Mouse (Mus musculus): ENCODE results near the gene Clmn. TPM values are rescaled to one million over a fixed set of nuclear protein-coding genes. Genes with fewer than 3 reads are reported as not detected.
A peak's percentile ranks its signal among the peaks of the same experiment; 100 is the strongest.

Clmn gene
- polyA plus RNA-seq, 1 experiment from 2014 or later, result 5.5 TPM

GRCm38 (mm10) chr12:104721011-104721410 lies 143.9 kb downstream of the Clmn start:
- H3K27me3 ChIP-seq (ENCODE audit: control insufficient read depth, insufficient read depth, low read length), result no peaks in the 10 kb centered on the region
- no peaks in the 10 kb centered on the region for H3K9me3 ChIP-seq (ENCODE audit: control insufficient read depth, low read length)
- TF ChIP-seq EP300 (optimal IDR thresholded peaks at IDR 0.05) (no peak), CTCF (IDR thresholded peaks at IDR 0.05; ENCODE audit: low read depth) (no peak)
- no peak overlapping the region for H3K4me3 ChIP-seq (ENCODE audit: low read depth, low read length)
- H3K9ac ChIP-seq (ENCODE audit: low read length), result no peak overlapping the region
- no peak overlapping the region for H3K4me2 ChIP-seq (replicated peaks; ENCODE audit: low read depth)
- ATAC-seq (ENCODE audit: low FRiP score, low TSS enrichment), result no peak
- H3K36me3 ChIP-seq (ENCODE audit: control insufficient read depth, insufficient read depth, low read length), result peaks cover 10% of the 10 kb centered on the region
- 89% methylated on average over 3 of the region's 3 CpGs for WGBS
- DNase-seq (ENCODE audit: low spot score), result no peak
- no peaks in the 10 kb centered on the region for H3K4me1 ChIP-seq (replicated peaks; ENCODE audit: control insufficient read depth, insufficient read depth)
- no peak overlapping the region for H3K27ac ChIP-seq (replicated peaks)

- Histone ChIP-seq H3K27me3 (ENCODE audit: control insufficient read depth, insufficient read depth, low read length) (no peaks in the 10 kb centered on the region), H3K27ac (replicated peaks) (no peak overlapping the region), H3K4me1 (replicated peaks; ENCODE audit: control insufficient read depth, insufficient read depth) (no peaks in the 10 kb centered on the region), H3K4me2 (replicated peaks; ENCODE audit: low read depth) (no peak overlapping the region), H3K36me3 (ENCODE audit: control insufficient read depth, insufficient read depth, low read length) (peaks cover 13% of the 10 kb centered on the region), H3K9me3 (ENCODE audit: control insufficient read depth, low read length) (no peaks in the 10 kb centered on the region), H3K9ac (ENCODE audit: low read length) (no peak overlapping the region), H3K4me3 (ENCODE audit: low read depth, low read length) (no peak overlapping the region)
- DNase-seq (ENCODE audit: low spot score), result peak; percentile 18
- WGBS, result 75% methylated on average over 5 of the region's 5 CpGs
- TF ChIP-seq EP300 (optimal IDR thresholded peaks at IDR 0.05) (no peak), CTCF (IDR thresholded peaks at IDR 0.05; ENCODE audit: low read depth) (peak; percentile 16; the same call in 1 of the 2 replicates)
- ATAC-seq (ENCODE audit: low FRiP score, low TSS enrichment), result no peak
Observed at GRCm38 (mm10) chr12:104718956-104719355, 145.9 kb downstream of the Clmn start.

- Histone ChIP-seq H3K27ac (replicated peaks) (no peak overlapping the region), H3K4me3 (ENCODE audit: low read depth, low read length) (no peak overlapping the region), H3K4me1 (replicated peaks; ENCODE audit: control insufficient read depth, insufficient read depth) (no peaks in the 10 kb centered on the region), H3K9me3 (ENCODE audit: control insufficient read depth, low read length) (no peaks in the 10 kb centered on the region), H3K27me3 (ENCODE audit: control insufficient read depth, insufficient read depth, low read length) (no peaks in the 10 kb centered on the region), H3K9ac (ENCODE audit: low read length) (no peak overlapping the region), H3K36me3 (ENCODE audit: control insufficient read depth, insufficient read depth, low read length) (peaks cover 12% of the 10 kb centered on the region; the same call in 1 of the 2 replicates), H3K4me2 (replicated peaks; ENCODE audit: low read depth) (no peak overlapping the region)
- 85% methylated on average over 5 of the region's 5 CpGs for WGBS
- no peak for TF ChIP-seq EP300 (optimal IDR thresholded peaks at IDR 0.05)
- TF ChIP-seq CTCF (IDR thresholded peaks at IDR 0.05; ENCODE audit: low read depth), result no peak
- ATAC-seq (ENCODE audit: low FRiP score, low TSS enrichment), result no peak
- DNase-seq (ENCODE audit: low spot score), result no peak
Observed at GRCm38 (mm10) chr12:104716409-104716808, 148.5 kb downstream of the Clmn start.

- no peaks in the 10 kb centered on the region for H3K27me3 ChIP-seq (ENCODE audit: control insufficient read depth, insufficient read depth, low read length)
- no peak overlapping the region for H3K4me3 ChIP-seq (ENCODE audit: low read depth, low read length)
- ATAC-seq (ENCODE audit: low FRiP score, low TSS enrichment) (no peak), DNase-seq (ENCODE audit: low spot score) (no peak)
- 94% methylated on average over 5 of the region's 5 CpGs for WGBS
- H3K36me3 ChIP-seq (ENCODE audit: control insufficient read depth, insufficient read depth, low read length), result peaks cover 15% of the 10 kb centered on the region; the same call in 1 of the 2 replicates
- H3K9me3 ChIP-seq (ENCODE audit: control insufficient read depth, low read length), result no peaks in the 10 kb centered on the region
- TF ChIP-seq CTCF (IDR thresholded peaks at IDR 0.05; ENCODE audit: low read depth) (no peak), EP300 (optimal IDR thresholded peaks at IDR 0.05) (no peak)
- H3K27ac ChIP-seq (replicated peaks), result no peak overlapping the region
- H3K4me1 ChIP-seq (replicated peaks; ENCODE audit: control insufficient read depth, insufficient read depth), result no peaks in the 10 kb centered on the region
- no peak overlapping the region for H3K9ac ChIP-seq (ENCODE audit: low read length)
- no peak overlapping the region for H3K4me2 ChIP-seq (replicated peaks; ENCODE audit: low read depth)
Observed at GRCm38 (mm10) chr12:104715453-104715852, 149.4 kb downstream of the Clmn start.

Other genes with a start within 250 kb of the Clmn start
- gene Dicer1, start 113.1 kb downstream of the Clmn start, polyA plus RNA-seq (2015; fragmentation: Nextera tagmentation; extraction: Ambion mirVana), result 12.6 and 13.7 TPM in 2 replicates
- 0.62 and 0.72 TPM in 2 replicates for gene Syne3, start 144.7 kb upstream of the Clmn start, polyA plus RNA-seq (2015; fragmentation: Nextera tagmentation; extraction: Ambion mirVana)
- 125 and 134 TPM in 2 replicates for gene Glrx5, start 167.6 kb upstream of the Clmn start, polyA plus RNA-seq (2015; fragmentation: Nextera tagmentation; extraction: Ambion mirVana)